Mouse (Mus musculus) Patski (cell line): ENCODE results near the gene Prox2. TPM values are rescaled to one million over a fixed set of nuclear protein-coding genes. Genes with fewer than 3 reads are reported as not detected.
A peak's percentile ranks its signal among the peaks of the same experiment; 100 is the strongest.

Experiments used
- ATAC-seq: fragments of 100-300 bp; one replicate; pipeline ENCODE4 v1.8.0; 2021
- CTCF ChIA-PET: fragments of 350-600 bp; sonication (Branson Sonifier 250); formaldehyde crosslinking; loops from one replicate; lab custom pipeline; 2022; ENCODE audit warnings: inconsistent platforms; lab: Charles Lee
- POLR2A ChIA-PET: fragments of 350-600 bp; sonication (Branson Sonifier 250); formaldehyde crosslinking; loops from one replicate; lab custom pipeline; 2022; ENCODE audit warnings: antibody characterized with exemption, inconsistent platforms; lab: Charles Lee
- DNase-seq: peaks from one replicate; pipeline ENCODE4 v3.0.0-alpha.2; 2011; ENCODE audit warnings: low read depth, low spot score
- H3K27me3 ChIP-seq: fragments of 371-371 bp; one replicate; pipeline ENCODE4 v1.5.1; 2021
- CTCF ChIP-seq: fragments of 100-300 bp; IDR thresholded peaks from one replicate; pipeline ENCODE4 v1.5.1; 2021
- in situ Hi-C: fragments of 300-500 bp; cut with MboI; formaldehyde crosslinking; loops from 3 replicates; pipeline ENCODE4 v1.11.1; 2018; ENCODE audit warnings: low pct_unique_long_range_greater_than_20kb, mixed read lengths
- polyA plus RNA-seq: library from polyadenylated mRNA; unstranded; gene quantifications from one replicate; pipeline ENCODE4 v1.2.3, GENCODE M21; 2021

The Prox2 gene
- polyA plus RNA-seq, 1 experiment from 2014 or later = 2.7 TPM

GRCm38 (mm10) chr12:85110011-85110697, 405 bp downstream of the Prox2 start:
- ATAC-seq (peak; percentile 17), DNase-seq (no peak)
- CTCF ChIA-PET = interaction anchor here (0.7 to 2.1 kb wide), 3 partner anchors 15 to 23 kb away, joined by 3 to 7 read pairs (median 7); no protein-coding TSS in a partner anchor
- POLR2A ChIA-PET = interaction anchor here (1.0 kb wide), 1 partner anchor 19 kb away, joined by 3 read pairs; no protein-coding TSS in a partner anchor
- in situ Hi-C loops = no loop called here
- TF ChIP-seq CTCF = no peak
- H3K27me3 ChIP-seq = no peaks in the 10 kb centered on the region

DNA sequence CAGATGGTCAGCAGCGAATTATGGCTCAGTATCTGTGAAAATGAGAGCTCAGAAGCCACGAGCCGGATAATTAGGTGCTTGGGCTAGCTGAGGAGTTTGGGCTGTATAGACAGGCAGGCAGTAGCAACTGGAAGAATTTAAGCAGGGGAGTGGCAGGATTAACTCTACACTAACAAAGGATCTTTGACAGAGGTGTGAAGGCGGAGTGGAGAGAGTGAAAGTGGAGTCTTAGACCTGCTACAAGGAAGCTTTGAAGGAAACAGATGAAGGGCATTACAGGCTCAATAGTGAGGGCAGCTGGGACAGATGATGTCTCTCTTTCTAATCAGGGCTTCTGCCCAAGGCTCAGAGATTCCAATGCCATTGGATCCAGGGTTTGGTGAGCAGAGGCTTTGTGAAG, 1.1 kb downstream of the Prox2 start:
- DNase-seq = no peak
- no peak for ATAC-seq
- H3K27me3 ChIP-seq = no peaks in the 10 kb centered on the region
- in situ Hi-C loops = no loop called here
- ChIA-PET CTCF (interaction anchor here (0.7 to 2.1 kb wide), 3 partner anchors 14 to 23 kb away, joined by 3 to 7 read pairs (median 7); no protein-coding TSS in a partner anchor), POLR2A (interaction anchor here (1.0 kb wide), 1 partner anchor 18 kb away, joined by 3 read pairs; no protein-coding TSS in a partner anchor)
- TF ChIP-seq CTCF = no peak

- ChIA-PET POLR2A (interaction anchor here (0.5 kb wide), 1 partner anchor 1691 kb away, joined by 3 read pairs; no protein-coding TSS in a partner anchor), CTCF (interaction anchor here (1.0 to 2.1 kb wide), 4 partner anchors 9 to 30 kb away, joined by 3 to 7 read pairs (median 4); no protein-coding TSS in a partner anchor)
- peak; percentile 27 for ATAC-seq
- in situ Hi-C loops = no loop called here
- no peak for DNase-seq
- no peak for TF ChIP-seq CTCF
- no peaks in the 10 kb centered on the region for H3K27me3 ChIP-seq
Observed at GRCm38 (mm10) chr12:85108643-85109042, 1.9 kb downstream of the Prox2 start.

GRCm38 (mm10) chr12:85106292-85106691, 4.3 kb downstream of the Prox2 start:
- in situ Hi-C loops = no loop called here
- POLR2A ChIA-PET = no interaction called here
- H3K27me3 ChIP-seq = no peaks in the 10 kb centered on the region
- ATAC-seq (no peak), DNase-seq (no peak)
- no peak for TF ChIP-seq CTCF
- CTCF ChIA-PET = interaction anchor here (1.3 kb wide), 1 partner anchor 14 kb away, joined by 3 read pairs; no protein-coding TSS in a partner anchor

DNA sequence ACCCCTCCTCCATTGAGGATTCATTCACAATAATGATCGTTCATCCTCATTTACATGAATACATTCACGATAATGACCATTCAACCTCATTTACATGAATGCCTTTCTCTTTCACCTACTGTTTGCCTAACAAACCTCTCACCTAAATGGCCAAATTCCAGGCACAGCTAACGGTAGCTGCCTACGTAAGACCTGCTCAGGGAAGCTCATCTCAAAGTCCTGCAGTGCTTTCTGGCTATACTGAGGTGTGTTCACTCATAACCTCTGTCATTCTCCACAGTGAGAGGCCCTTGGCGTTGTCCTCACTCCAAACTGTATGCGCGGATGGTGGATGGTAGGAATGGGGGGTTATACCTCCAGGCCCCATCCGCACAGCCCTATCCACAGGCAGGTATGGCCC, 5.8 kb downstream of the Prox2 start:
- ChIA-PET POLR2A (no interaction called here), CTCF (no interaction called here)
- no peaks in the 10 kb centered on the region for H3K27me3 ChIP-seq
- in situ Hi-C loops = no loop called here
- DNase-seq (no peak), ATAC-seq (no peak)
- TF ChIP-seq CTCF = no peak

DNA sequence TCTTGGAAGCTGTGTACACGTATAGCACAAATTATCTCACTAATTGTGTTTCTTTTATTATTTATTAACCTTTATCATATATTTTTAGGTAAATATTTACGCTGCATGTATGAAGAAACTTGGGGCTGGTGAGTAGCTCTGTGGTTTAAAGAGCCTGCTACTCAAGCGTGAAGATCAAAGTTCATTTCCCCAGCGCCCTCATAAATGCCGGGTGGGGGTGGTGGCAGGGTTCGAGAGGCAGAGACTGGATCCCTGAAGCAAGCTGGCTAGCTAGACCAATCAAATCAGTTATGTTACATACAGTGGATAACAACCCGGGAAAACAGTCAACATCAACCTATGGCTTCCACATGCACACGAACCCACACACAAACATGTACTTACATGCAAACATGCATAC, 7.5 kb downstream of the Prox2 start:
- no peaks in the 10 kb centered on the region for H3K27me3 ChIP-seq
- in situ Hi-C loops = no loop called here
- no peak for ATAC-seq
- CTCF ChIA-PET = interaction anchor here (2.2 kb wide), 1 partner anchor 11 kb away, joined by 10 read pairs; no protein-coding TSS in a partner anchor
- no peak for TF ChIP-seq CTCF
- POLR2A ChIA-PET = no interaction called here
- no peak for DNase-seq

DNA sequence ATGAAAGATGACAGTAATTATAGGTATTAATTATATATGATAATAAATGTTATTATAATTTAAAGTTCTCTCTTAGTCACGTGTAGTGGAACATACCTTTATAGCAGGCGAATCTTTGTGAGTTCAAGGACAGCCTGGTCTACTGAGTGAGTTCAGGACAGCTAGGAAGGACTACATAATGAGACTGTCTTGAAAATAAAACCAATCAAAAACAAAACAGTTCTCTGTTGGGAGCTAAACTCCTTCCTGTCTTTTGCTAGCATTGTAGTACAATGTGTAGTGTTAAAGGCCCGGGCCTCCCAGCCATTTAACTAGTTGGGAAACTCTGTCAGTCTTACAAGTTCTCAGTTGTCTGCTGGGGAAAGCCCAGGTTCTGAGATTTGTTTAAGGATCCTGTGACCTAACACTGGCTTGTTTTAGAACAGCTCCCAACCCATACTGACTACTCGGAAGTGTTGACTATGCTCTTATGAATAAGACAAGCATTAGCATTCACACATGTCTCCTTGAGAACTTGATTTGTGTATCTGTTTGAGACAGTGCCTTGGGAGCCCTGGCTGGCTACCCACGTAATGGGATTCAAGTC, 8.9 kb downstream of the Prox2 start:
- POLR2A ChIA-PET = no interaction called here
- in situ Hi-C loops = no loop called here

GRCm38 (mm10) chr12:85101001-85101400, 9.6 kb downstream of the Prox2 start:
- POLR2A ChIA-PET = no interaction called here
- TF ChIP-seq CTCF = no peak
- CTCF ChIA-PET = interaction anchor here (2.2 kb wide), 1 partner anchor 9 kb away, joined by 10 read pairs; no protein-coding TSS in a partner anchor
- DNase-seq (no peak), ATAC-seq (no peak)
- in situ Hi-C loops = no loop called here
- H3K27me3 ChIP-seq = no peaks in the 10 kb centered on the region

More for the DNA sequence above, 8.9 kb downstream of the Prox2 start:
- no peaks in the 10 kb centered on the region for H3K27me3 ChIP-seq
- DNase-seq (no peak), ATAC-seq (no peak)
- CTCF ChIA-PET = interaction anchor here (2.2 kb wide), 1 partner anchor 9 kb away, joined by 10 read pairs; no protein-coding TSS in a partner anchor
- TF ChIP-seq CTCF = no peak

- ChIA-PET POLR2A (no interaction called here), CTCF (interaction anchor here (1.0 to 2.0 kb wide), 3 partner anchors 9 to 36 kb away, joined by 3 to 7 read pairs (median 3); no protein-coding TSS in a partner anchor)
- H3K27me3 ChIP-seq = no peaks in the 10 kb centered on the region
- no peak for TF ChIP-seq CTCF
- ATAC-seq (no peak), DNase-seq (no peak)
- in situ Hi-C loops = no loop called here
Observed at GRCm38 (mm10) chr12:85095859-85096258, 14.7 kb downstream of the Prox2 start.

DNA sequence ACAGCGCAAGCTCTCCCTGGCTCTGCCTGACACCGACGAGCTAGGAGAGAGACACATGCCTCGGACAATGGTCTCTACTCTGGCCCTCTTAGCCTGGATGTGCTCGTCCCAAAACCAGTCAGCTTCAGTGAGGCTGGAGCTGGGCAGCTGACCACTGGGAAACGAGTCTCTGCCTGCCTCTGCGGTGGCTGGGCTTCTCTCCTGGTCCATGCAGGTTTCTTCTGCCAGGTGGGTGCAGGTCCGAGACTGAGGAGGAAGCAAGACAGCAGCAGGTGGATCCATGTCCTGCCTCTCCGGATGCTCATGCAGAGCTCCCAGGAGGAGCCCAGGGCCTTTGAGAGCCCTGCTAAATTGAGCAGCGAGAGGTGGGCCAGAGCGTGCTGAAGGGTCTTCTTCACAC, 15.4 kb downstream of the Prox2 start:
- ChIA-PET POLR2A (no interaction called here), CTCF (interaction anchor here (1.1 to 2.1 kb wide), 3 partner anchors 14 to 211 kb away, joined by 3 to 7 read pairs (median 6); no protein-coding TSS in a partner anchor)
- in situ Hi-C loops = no loop called here
- no peak for TF ChIP-seq CTCF
- DNase-seq = no peak
- H3K27me3 ChIP-seq = no peaks in the 10 kb centered on the region
- no peak for ATAC-seq
